Mouse (Mus musculus): ENCODE data around the gene Amacr. TPM values are rescaled to one million over a fixed set of nuclear protein-coding genes. Genes with fewer than 3 reads are reported as not detected.

The Amacr gene
- total RNA-seq (2021), result 10 to 100 TPM; 19.0 to 20.7 TPM
- long read RNA-seq, experiment 1, transcript Amacr-201 (5 exons, 2,577 nt), result major isoform, 39 of 45 reads
- long read RNA-seq, experiment 1, partial matches to known transcripts, result 1 of 45 reads
- long read RNA-seq, experiment 1, other reads (novel, unspliced or antisense), result 5 of 45 reads
- long read RNA-seq, experiment 2, transcript Amacr-201 (5 exons, 2,577 nt), result major isoform, 27 of 31 reads
- long read RNA-seq, experiment 2, partial matches to known transcripts, result 1 of 31 reads
- long read RNA-seq, experiment 2, other reads (novel, unspliced or antisense), result 3 of 31 reads

DNA sequence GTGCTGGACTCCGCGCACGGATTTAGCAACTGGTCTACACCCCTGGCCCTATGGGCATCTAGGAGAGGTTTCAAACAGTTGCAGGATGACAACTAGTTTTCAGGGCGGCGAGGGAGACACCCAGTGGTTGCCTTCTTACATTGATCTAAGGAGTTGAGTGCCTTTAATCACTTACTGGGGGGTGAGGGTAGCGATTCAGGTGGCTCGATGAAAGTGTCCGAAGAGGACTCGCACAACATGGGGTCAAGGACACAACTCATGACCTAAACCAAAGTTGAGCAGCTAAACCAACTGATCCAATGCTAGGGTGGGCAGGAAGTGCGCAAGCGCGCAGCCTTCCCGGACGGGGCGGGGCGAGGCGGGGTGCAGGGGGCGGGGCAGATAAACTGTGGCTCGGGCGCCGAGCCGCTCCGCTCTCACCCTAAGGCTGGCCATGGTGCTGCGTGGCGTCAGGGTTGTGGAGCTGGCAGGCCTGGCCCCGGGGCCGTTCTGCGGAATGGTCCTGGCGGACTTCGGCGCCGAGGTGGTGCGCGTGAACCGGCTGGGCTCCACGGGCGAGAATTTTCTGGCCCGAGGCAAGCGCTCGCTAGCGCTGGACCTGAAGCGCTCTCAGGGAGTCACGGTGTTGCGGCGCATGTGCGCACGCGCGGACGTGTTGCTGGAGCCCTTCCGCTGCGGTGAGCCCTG is at the start of gene Amacr:
TSS of gene Amacr (plus strand) at position 380 of the 687 bp plus-strand sequence.
- intact Hi-C loops (cut with DNase I; ENCODE audit: low total_unique reads), result loop anchor here (10.0 kb wide), 1 partner anchor 57 kb away; no protein-coding TSS in a partner anchor
- peak; percentile 89 for DNase-seq

- DNase-seq, result no peak
- intact Hi-C loops (cut with DNase I; ENCODE audit: low total_unique reads), result no loop called here
These were observed 47.6 kb upstream of the Amacr start for GRCm38 (mm10) chr15:10933930-10934329.

DNA sequence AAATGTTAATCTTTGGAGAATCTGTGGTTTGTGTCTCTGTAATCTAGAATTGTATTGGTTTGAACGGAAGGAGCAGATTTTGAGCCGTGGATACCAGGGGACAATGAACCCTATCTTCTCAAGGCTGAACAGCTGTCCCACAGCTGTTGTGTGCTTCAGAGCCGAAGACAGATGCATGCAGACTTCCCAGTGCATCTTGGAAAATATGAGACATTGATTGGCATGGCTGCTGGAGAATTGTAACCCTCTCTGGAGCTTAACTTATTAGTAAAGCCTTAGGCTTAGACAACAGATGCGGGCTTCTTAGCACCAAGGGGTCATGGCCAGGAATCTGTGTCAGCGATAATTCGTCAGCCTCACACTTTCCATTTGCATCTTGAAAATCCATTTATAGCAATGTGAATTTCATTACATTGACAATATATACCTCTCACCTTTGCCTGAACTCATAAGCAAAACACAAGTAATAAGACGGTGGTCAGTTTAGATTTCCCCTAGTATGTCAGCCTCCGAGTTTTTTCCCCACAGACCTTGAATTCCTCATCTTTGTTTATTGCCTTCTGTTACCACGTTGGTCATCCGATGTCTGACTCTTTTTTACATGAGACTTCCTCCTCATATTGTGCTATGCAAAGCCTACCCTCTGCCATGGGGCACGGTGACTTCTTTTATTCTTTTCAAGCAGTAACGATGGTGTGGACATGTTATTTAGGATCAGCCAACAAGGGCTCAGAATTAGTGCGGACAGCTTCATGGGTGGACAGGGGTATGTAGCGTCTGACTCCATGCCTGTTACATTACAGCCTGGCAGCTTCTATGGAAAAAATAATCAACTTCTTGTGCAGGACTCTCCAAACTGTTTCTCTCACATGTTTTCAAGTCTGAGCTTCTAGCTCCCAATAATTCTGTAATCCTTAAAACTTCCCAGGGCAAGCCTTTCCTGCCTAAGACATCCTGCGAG is 41.1 kb upstream of the Amacr start:
- no peak for DNase-seq

DNA sequence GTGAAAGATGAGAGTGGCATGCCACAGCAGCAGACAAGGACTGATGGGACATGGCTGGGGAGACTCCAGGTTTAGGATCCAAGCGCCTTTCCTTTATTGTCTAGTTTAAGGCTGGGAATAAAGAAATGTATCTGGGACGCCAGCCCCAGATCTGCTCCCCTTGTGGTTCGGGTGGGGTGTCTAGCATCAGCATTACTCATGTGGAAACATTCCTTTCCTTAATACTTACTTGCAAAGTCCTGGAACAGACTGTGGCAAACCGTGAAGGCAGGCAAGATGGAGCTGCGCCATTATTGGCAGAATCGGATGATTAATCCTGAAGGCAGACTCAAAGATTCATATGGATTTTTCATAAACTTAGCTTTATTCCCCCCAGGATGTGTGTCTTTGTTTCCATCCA is 39.7 kb upstream of the Amacr start:
- no peak for DNase-seq
- intact Hi-C loops (cut with DNase I; ENCODE audit: low total_unique reads), result no loop called here

More for the DNA sequence above, 41.1 kb upstream of the Amacr start:
- intact Hi-C loops (cut with DNase I; ENCODE audit: low total_unique reads), result no loop called here

DNA sequence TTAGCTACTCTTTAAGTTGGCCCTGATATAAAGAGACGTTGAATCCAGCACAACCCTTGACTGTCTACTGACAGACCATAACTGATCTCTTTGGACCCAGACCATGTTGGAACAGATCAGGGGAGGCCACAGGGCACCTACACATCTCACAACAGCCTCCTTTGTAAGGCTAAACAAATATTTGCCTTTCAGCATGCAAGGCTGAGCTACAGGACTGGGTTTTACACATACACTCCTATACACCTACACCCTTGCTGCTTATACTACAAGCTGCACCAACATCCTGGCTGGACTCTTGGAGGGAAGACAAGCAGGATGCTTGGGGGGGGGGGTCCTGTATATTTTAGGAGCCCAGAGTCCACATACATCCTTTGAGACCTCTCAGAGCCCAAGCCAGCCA is 33.7 kb upstream of the Amacr start:
- intact Hi-C loops (cut with DNase I; ENCODE audit: low total_unique reads), result no loop called here
- no peak for DNase-seq

DNA sequence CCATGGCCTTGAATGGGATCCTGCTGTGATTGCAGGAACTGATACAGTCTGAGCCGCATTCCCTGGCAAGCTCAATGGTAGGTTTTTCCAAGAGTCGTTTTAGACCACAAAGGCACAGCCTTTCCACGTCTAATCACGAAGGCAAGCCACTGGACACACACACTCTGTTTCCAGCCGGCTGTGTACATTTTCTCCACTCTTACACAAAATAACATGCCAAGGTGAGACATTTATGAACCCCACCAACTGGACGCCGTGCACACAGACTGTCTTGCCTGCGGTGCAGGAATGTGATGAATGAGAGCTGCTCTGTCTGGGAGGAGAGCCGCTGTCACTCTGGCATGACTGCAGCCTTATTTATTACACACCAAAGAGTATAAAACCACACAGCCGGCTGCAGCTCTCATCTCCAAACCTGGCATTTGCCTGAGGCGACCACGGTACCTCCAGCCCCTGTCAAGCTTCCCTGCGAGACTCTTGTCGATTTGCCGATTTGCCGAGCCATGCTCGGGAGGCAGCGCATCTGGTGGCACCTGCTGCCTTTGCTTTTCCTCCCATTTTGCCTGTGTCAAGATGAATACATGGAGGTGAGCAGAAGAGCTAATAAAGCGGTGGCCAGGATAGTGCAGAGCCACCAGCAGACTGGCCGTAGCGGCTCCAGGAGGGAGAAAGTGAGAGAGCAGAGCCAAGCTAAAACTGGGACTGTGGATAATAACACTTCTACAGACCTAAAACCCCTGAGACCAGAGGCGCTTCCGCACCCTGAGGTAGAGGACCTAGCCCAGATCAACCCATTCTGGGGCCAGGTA is 29.4 kb upstream of the Amacr start, which contains the start of gene C1qtnf3:
TSS of gene C1qtnf3 (plus strand) at position 382 of the 809 bp plus-strand sequence.
- DNase-seq, result peak; percentile 29

GRCm38 (mm10) chr15:10952760-10953305 is 28.7 kb upstream of the Amacr start:
- no peak for DNase-seq
- intact Hi-C loops (cut with DNase I; ENCODE audit: low total_unique reads), result no loop called here

More for the DNA sequence above, 29.4 kb upstream of the Amacr start, which contains the start of gene C1qtnf3:
- intact Hi-C loops (cut with DNase I; ENCODE audit: low total_unique reads), result no loop called here

DNA sequence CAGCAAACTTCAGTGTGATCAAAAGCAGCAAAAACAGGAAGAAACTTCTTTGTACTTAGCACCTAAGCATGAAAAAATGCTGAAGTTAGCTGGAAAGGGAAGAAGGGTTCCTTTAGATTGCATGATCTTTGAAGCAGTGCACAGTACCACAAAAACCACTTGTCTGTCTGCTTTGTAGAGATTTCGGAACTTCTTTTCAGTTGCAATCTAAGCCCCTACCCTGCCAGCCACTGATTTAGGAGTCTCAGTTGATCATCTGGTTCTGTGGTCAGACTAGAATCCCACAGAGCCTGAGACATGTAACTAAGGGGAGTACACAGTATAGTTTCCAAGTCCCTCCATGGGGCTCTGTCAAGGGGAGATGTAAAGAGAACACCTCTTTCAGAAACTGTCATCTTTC is 28.1 kb upstream of the Amacr start:
- DNase-seq, result no peak
- intact Hi-C loops (cut with DNase I; ENCODE audit: low total_unique reads), result no loop called here

DNA sequence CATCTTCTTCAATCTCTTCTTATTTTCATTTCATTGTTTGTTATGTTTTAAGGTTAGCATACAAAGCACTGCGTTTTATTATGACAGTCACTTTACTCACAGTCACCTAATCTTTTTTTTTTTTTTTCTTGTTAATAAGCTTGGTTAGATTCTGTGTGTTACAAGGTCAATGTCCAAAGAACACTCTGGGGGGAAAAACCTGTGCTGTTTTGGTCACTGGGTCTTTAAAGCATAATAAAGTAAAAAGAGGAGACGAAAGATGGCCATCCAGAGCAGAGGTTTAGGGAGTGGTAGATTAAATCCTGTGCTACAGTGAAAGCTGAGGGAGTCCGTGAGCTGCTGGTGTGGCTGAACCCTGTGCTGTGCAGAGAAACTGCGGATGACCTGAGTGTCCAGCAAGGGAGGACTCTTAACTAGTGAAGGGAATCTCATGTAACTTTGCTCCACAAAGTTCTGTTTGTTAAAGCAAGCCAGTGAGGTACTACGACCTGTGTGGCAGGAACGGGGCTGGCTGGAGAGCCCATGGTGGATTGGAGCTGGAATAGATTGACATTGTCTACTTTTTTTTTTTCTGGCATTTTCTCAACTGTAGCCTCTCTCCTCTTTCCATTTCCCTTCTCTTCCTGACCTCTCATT is 27.1 kb upstream of the Amacr start:
- intact Hi-C loops (cut with DNase I; ENCODE audit: low total_unique reads), result no loop called here
- DNase-seq, result no peak

- no peak for DNase-seq
- intact Hi-C loops (cut with DNase I; ENCODE audit: low total_unique reads), result no loop called here
These were observed 26.4 kb upstream of the Amacr start for GRCm38 (mm10) chr15:10955156-10955555.

GRCm38 (mm10) chr15:10956706-10957105 is 24.9 kb upstream of the Amacr start:
- DNase-seq, result no peak
- intact Hi-C loops (cut with DNase I; ENCODE audit: low total_unique reads), result no loop called here

GRCm38 (mm10) chr15:10959277-10960026 is 22.1 kb upstream of the Amacr start:
- intact Hi-C loops (cut with DNase I; ENCODE audit: low total_unique reads), result no loop called here
- no peak for DNase-seq

DNA sequence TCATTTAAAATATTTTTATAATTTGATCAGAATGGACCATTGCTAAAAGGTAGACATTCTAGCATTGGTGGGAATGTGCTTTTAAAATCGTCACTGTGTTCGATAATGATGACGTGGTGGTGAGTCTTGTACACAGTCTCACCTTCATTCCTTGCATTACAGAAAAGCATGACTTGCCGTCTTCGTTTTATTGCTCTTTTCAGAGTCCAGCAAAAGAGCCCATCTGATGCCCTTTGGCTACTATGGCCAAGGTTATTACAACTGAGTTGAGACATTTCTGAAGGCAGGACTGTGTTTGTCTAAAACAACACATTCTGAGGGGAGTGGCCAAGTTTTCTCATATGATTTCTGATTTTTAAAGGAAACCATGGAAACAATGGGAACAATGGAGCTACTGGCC is 21.3 kb upstream of the Amacr start:
- intact Hi-C loops (cut with DNase I; ENCODE audit: low total_unique reads), result no loop called here
- no peak for DNase-seq

- no peak for DNase-seq
- intact Hi-C loops (cut with DNase I; ENCODE audit: low total_unique reads), result no loop called here
These were observed 19.0 kb upstream of the Amacr start for GRCm38 (mm10) chr15:10962601-10963000.

DNA sequence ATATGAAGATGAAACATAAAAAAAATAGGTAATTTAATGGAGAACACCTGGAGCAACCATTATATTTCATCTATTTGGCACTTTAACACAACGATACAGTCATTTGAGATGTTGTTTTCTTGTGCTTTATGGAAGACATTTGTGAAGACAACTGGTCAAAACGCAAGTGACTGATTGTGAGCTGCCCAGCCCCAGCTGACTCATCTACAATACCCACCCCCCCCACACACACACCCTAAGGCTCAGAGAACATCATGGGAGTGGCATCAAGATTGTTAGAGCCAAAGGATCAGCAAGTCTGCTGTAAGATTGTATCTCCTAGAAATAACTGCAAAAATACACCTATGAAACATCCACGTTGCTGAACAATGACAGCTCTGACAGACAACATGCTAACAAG is 12.1 kb upstream of the Amacr start:
- intact Hi-C loops (cut with DNase I; ENCODE audit: low total_unique reads), result no loop called here
- DNase-seq, result no peak

DNA sequence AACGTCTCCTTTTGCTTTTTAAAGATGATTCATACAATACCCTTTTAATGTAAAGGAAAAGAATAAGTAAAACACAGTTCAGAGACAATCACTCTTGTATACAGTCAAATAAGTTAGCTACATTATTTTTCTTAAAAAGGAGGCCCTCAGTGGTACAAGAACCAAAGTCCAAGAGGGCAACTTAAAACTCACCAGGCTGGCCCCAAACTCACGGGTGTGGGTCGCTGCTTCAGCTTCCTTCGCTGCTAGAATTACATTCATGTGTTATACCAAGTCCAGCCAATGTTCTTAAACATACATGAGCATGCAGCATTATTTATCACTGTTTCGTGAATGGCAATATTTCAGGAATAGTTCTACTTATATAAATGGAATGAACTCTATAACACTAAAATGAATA is 10.8 kb upstream of the Amacr start:
- intact Hi-C loops (cut with DNase I; ENCODE audit: low total_unique reads), result no loop called here
- DNase-seq, result no peak

- DNase-seq, result no peak
- intact Hi-C loops (cut with DNase I; ENCODE audit: low total_unique reads), result no loop called here
These were observed 4.4 kb upstream of the Amacr start for GRCm38 (mm10) chr15:10977151-10977550.

- intact Hi-C loops (cut with DNase I; ENCODE audit: low total_unique reads), result loop anchor here (10.0 kb wide), 1 partner anchor 56 kb away; no protein-coding TSS in a partner anchor
- DNase-seq, result no peak
These were observed 844 bp upstream of the Amacr start for GRCm38 (mm10) chr15:10980712-10981111.
